Mouse (Mus musculus) heart, postnatal 0 days (tissue): Measurements from ENCODE around the gene Scgb1a1.

Experiments
- CTCF ChIP-seq: IDR thresholded peaks from 2 replicates; pipeline ENCODE4 v1.5.1; 2016; ENCODE audit warnings: antibody characterized with exemption, control low read depth, low read depth
- EP300 ChIP-seq: IDR thresholded peaks from 2 replicates; pipeline ENCODE4 v1.6.1; 2016; ENCODE audit warnings: antibody characterized with exemption, low read depth

GRCm38 (mm10) chr19:9074424-9074823 lies 13.3 kb downstream of the Scgb1a1 start:
- no peak for TF ChIP-seq CTCF
- TF ChIP-seq EP300, result no peak
